Mouse (Mus musculus): ENCODE data around the gene Hnrnpf. TPM values are rescaled to one million over a fixed set of nuclear protein-coding genes. Genes with fewer than 3 reads are reported as not detected.
A peak's percentile ranks its signal among the peaks of the same experiment; 100 is the strongest.

Gene Hnrnpf
- total and polyA plus RNA-seq, 2 experiments: 89.3 to 188 TPM

- Histone ChIP-seq H3K27ac (replicated peaks; ENCODE audit: insufficient read depth, low read depth, low read length) (peak overlapping the region; percentile 95), H3K36me3 (ENCODE audit: control insufficient read depth, insufficient read depth, low read length) (no peaks in the 10 kb centered on the region), H3K79me2 (ENCODE audit: control insufficient read depth, insufficient read depth, low read length) (no peaks in the 10 kb centered on the region), H3K4me1 (ENCODE audit: control insufficient read depth, insufficient read depth, low read length) (peaks cover 5% of the 10 kb centered on the region), H3K4me3 (ENCODE audit: insufficient read depth, low read depth, low read length) (peak overlapping the region; percentile 74), H3K9ac (ENCODE audit: low read depth, low read length) (peak overlapping the region; percentile 94), H3K27me3 (ENCODE audit: control insufficient read depth, insufficient read depth, low read length) (no peaks in the 10 kb centered on the region)
- DNase-seq (ENCODE audit: extremely low read depth, low read depth, low spot score): peak; percentile 91
- TF ChIP-seq CTCF (IDR thresholded peaks at IDR 0.05; ENCODE audit: low read depth, low read length): no peak
- no peak for TF ChIP-seq POLR2A (IDR thresholded peaks at IDR 0.05; ENCODE audit: extremely low read depth, insufficient read depth, low read length)
- whole genome bisulfite sequencing: 8% methylated on average over 26 of the region's 26 CpGs
Measured at GRCm38 (mm10) chr6:117878700-117879407, 21.3 kb upstream of the Hnrnpf start.

- Histone ChIP-seq H3K27ac (replicated peaks; ENCODE audit: insufficient read depth, low read depth, low read length) (peak overlapping the region; percentile 96), H3K9ac (ENCODE audit: low read depth, low read length) (peak overlapping the region; percentile 94), H3K4me3 (ENCODE audit: insufficient read depth, low read depth, low read length) (peak overlapping the region; percentile 74), H3K4me1 (ENCODE audit: control insufficient read depth, insufficient read depth, low read length) (peaks cover 5% of the 10 kb centered on the region), H3K27me3 (ENCODE audit: control insufficient read depth, insufficient read depth, low read length) (no peaks in the 10 kb centered on the region), H3K36me3 (ENCODE audit: control insufficient read depth, insufficient read depth, low read length) (no peaks in the 10 kb centered on the region; the same call in 1 of the 2 replicates), H3K79me2 (ENCODE audit: control insufficient read depth, insufficient read depth, low read length) (no peaks in the 10 kb centered on the region)
- TF ChIP-seq POLR2A (IDR thresholded peaks at IDR 0.05; ENCODE audit: extremely low read depth, insufficient read depth, low read length) (peak; percentile 81), CTCF (IDR thresholded peaks at IDR 0.05; ENCODE audit: low read depth, low read length) (peak; percentile 96)
- peak; percentile 90 for DNase-seq (ENCODE audit: extremely low read depth, low read depth, low spot score)
- under 1% methylated on average over 67 of the region's 67 CpGs for WGBS
Measured at GRCm38 (mm10) chr6:117879408-117880115, 20.6 kb upstream of the Hnrnpf start.

GRCm38 (mm10) chr6:117880394-117880838 lies 19.7 kb upstream of the Hnrnpf start:
- peak overlapping the region; percentile 34 for H3K9ac ChIP-seq (ENCODE audit: low read depth, low read length)
- no peaks in the 10 kb centered on the region for H3K27me3 ChIP-seq (ENCODE audit: control insufficient read depth, insufficient read depth, low read length)
- TF ChIP-seq POLR2A (IDR thresholded peaks at IDR 0.05; ENCODE audit: extremely low read depth, insufficient read depth, low read length) (no peak), CTCF (IDR thresholded peaks at IDR 0.05; ENCODE audit: low read depth, low read length) (no peak)
- H3K79me2 ChIP-seq (ENCODE audit: control insufficient read depth, insufficient read depth, low read length): no peaks in the 10 kb centered on the region
- peaks cover 5% of the 10 kb centered on the region for H3K4me1 ChIP-seq (ENCODE audit: control insufficient read depth, insufficient read depth, low read length)
- DNase-seq (ENCODE audit: extremely low read depth, low read depth, low spot score): peak; percentile 53
- H3K27ac ChIP-seq (replicated peaks; ENCODE audit: insufficient read depth, low read depth, low read length): peak overlapping the region; percentile 31
- WGBS: 8% methylated on average over 3 of the region's 3 CpGs
- no peaks in the 10 kb centered on the region; the same call in 1 of the 2 replicates for H3K36me3 ChIP-seq (ENCODE audit: control insufficient read depth, insufficient read depth, low read length)
- H3K4me3 ChIP-seq (ENCODE audit: insufficient read depth, low read depth, low read length): peak overlapping the region; percentile 74

GRCm38 (mm10) chr6:117881229-117881628 lies 18.9 kb upstream of the Hnrnpf start:
- Histone ChIP-seq H3K4me3 (ENCODE audit: insufficient read depth, low read depth, low read length) (no peak overlapping the region), H3K4me1 (ENCODE audit: control insufficient read depth, insufficient read depth, low read length) (peaks cover 5% of the 10 kb centered on the region), H3K36me3 (ENCODE audit: control insufficient read depth, insufficient read depth, low read length) (peaks cover 2% of the 10 kb centered on the region; the same call in 1 of the 2 replicates), H3K9ac (ENCODE audit: low read depth, low read length) (peak overlapping the region; percentile 28; the same call in 1 of the 2 replicates), H3K79me2 (ENCODE audit: control insufficient read depth, insufficient read depth, low read length) (no peaks in the 10 kb centered on the region), H3K27me3 (ENCODE audit: control insufficient read depth, insufficient read depth, low read length) (no peaks in the 10 kb centered on the region), H3K27ac (replicated peaks; ENCODE audit: insufficient read depth, low read depth, low read length) (peak overlapping the region; percentile 44)
- WGBS: 83% methylated on average over 7 of the region's 7 CpGs
- no peak for TF ChIP-seq CTCF (IDR thresholded peaks at IDR 0.05; ENCODE audit: low read depth, low read length)
- no peak for TF ChIP-seq POLR2A (IDR thresholded peaks at IDR 0.05; ENCODE audit: extremely low read depth, insufficient read depth, low read length)
- no peak for DNase-seq (ENCODE audit: extremely low read depth, low read depth, low spot score)

- H3K4me1 ChIP-seq (ENCODE audit: control insufficient read depth, insufficient read depth, low read length): peaks cover 5% of the 10 kb centered on the region
- TF ChIP-seq CTCF (IDR thresholded peaks at IDR 0.05; ENCODE audit: low read depth, low read length) (no peak), POLR2A (IDR thresholded peaks at IDR 0.05; ENCODE audit: extremely low read depth, insufficient read depth, low read length) (no peak)
- no peak for DNase-seq (ENCODE audit: extremely low read depth, low read depth, low spot score)
- WGBS: 79% methylated on average over 7 of the region's 7 CpGs
- no peak overlapping the region for H3K9ac ChIP-seq (ENCODE audit: low read depth, low read length)
- H3K27me3 ChIP-seq (ENCODE audit: control insufficient read depth, insufficient read depth, low read length): no peaks in the 10 kb centered on the region
- H3K27ac ChIP-seq (replicated peaks; ENCODE audit: insufficient read depth, low read depth, low read length): no peak overlapping the region
- H3K4me3 ChIP-seq (ENCODE audit: insufficient read depth, low read depth, low read length): no peak overlapping the region
- peaks cover 2% of the 10 kb centered on the region; the same call in 1 of the 2 replicates for H3K36me3 ChIP-seq (ENCODE audit: control insufficient read depth, insufficient read depth, low read length)
- no peaks in the 10 kb centered on the region for H3K79me2 ChIP-seq (ENCODE audit: control insufficient read depth, insufficient read depth, low read length)
Measured at GRCm38 (mm10) chr6:117881997-117882396, 18.1 kb upstream of the Hnrnpf start.
